Mouse (Mus musculus) G1E (cell line): ENCODE results near the gene Rbbp5.

Experiments used
- CTCF ChIP-seq: IDR thresholded peaks from 2 replicates; pipeline ENCODE4 v1.5.1; 2012; ENCODE audit warnings: low read depth, low read length, inconsistent platforms, mixed read lengths
- GATA1 ChIP-seq: IDR thresholded peaks from 2 replicates; pipeline ENCODE4 v1.6.1; 2012; ENCODE audit warnings: borderline replicate concordance, low read length, inconsistent platforms, mixed read lengths
- POLR2AphosphoS5 ChIP-seq: IDR thresholded peaks from 2 replicates; pipeline ENCODE4 v1.6.1; 2012; ENCODE audit warnings: low read depth, low read length, inconsistent platforms; ENCODE audit not compliant: insufficient replicate concordance
- TAL1 ChIP-seq: conservative IDR thresholded peaks from 2 replicates; pipeline ENCODE4 v1.6.1; 2012; ENCODE audit warnings: low read depth, low read length, inconsistent platforms, mixed read lengths

DNA sequence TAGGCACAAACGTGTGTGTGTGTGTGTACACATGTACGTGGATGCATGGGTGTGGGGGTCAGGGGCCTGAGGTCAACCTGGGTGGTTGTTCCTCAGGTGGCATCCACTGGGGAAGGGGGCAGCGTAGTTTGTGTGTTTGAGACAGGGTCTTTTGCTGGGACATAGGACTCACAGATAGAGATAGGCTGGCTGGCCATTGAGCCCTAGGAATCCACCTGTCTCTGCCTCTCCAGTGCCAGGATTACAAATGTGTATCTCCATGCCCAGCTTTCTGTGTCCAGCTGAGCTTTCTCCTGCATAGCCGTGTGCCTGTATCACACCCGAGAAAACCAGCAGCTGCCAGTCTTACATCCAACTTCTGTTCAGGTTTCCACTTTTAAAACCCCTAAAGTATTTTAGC, 32.6 kb downstream of the Rbbp5 start:
- TF ChIP-seq CTCF (no peak), GATA1 (no peak), TAL1 (no peak), POLR2AphosphoS5 (no peak)
